Mouse (Mus musculus): ENCODE data around the gene Rbl1. TPM values are rescaled to one million over a fixed set of nuclear protein-coding genes. Genes with fewer than 3 reads are reported as not detected.
"Not testable (repeated sequence)": the region's sequence is repeated elsewhere in the genome, so short reads cannot be mapped to it uniquely, and the experiment has no call there.

Rbl1 gene
- 0.50 and 0.59 TPM in 2 replicates for polyA plus RNA-seq (2012)

- no peak for TF ChIP-seq GATA1 (IDR thresholded peaks at IDR 0.05; ENCODE audit: low read length)
- no peak for TF ChIP-seq TAL1 (IDR thresholded peaks at IDR 0.05; ENCODE audit: low read length)
- Histone ChIP-seq H3K4me3 (replicated peaks) (peak within 1 kb of the TSS; percentile 98), H3K4me1 (ENCODE audit: control insufficient read depth) (peaks cover 33% of the 10 kb centered on the region), H3K36me3 (ENCODE audit: control insufficient read depth) (peaks cover 40% of the 10 kb centered on the region), H3K9me3 (ENCODE audit: control insufficient read depth, low read length) (peaks cover 2% of the 10 kb centered on the region; the same call in 1 of the 2 replicates), H3K27me3 (ENCODE audit: control insufficient read depth) (no peaks in the 10 kb centered on the region)
These were observed at the start of gene Rbl1 for GRCm38 (mm10) chr2:157204366-157205218. Rbl1 (minus strand) TSS chr2:157204534.

- Histone ChIP-seq H3K4me1 (ENCODE audit: control insufficient read depth) (no peaks in the 10 kb centered on the region), H3K4me3 (replicated peaks) (no peak overlapping the region), H3K9me3 (ENCODE audit: control insufficient read depth, low read length) (no peaks in the 10 kb centered on the region), H3K27me3 (ENCODE audit: control insufficient read depth) (no peaks in the 10 kb centered on the region), H3K36me3 (ENCODE audit: control insufficient read depth) (no peaks in the 10 kb centered on the region)
- no peak for TF ChIP-seq GATA1 (IDR thresholded peaks at IDR 0.05; ENCODE audit: low read length)
- no peak for TF ChIP-seq TAL1 (IDR thresholded peaks at IDR 0.05; ENCODE audit: low read length)
These were observed 43.8 kb upstream of the Rbl1 start for GRCm38 (mm10) chr2:157248111-157248510.

GRCm38 (mm10) chr2:157245603-157246002 lies 41.3 kb upstream of the Rbl1 start:
- Histone ChIP-seq H3K36me3 (ENCODE audit: control insufficient read depth) (no peaks in the 10 kb centered on the region), H3K9me3 (ENCODE audit: control insufficient read depth, low read length) (no peaks in the 10 kb centered on the region), H3K27me3 (ENCODE audit: control insufficient read depth) (no peaks in the 10 kb centered on the region), H3K4me1 (ENCODE audit: control insufficient read depth) (no peaks in the 10 kb centered on the region), H3K4me3 (replicated peaks) (no peak overlapping the region)
- TF ChIP-seq TAL1 (IDR thresholded peaks at IDR 0.05; ENCODE audit: low read length) (no peak), GATA1 (IDR thresholded peaks at IDR 0.05; ENCODE audit: low read length) (no peak)

DNA sequence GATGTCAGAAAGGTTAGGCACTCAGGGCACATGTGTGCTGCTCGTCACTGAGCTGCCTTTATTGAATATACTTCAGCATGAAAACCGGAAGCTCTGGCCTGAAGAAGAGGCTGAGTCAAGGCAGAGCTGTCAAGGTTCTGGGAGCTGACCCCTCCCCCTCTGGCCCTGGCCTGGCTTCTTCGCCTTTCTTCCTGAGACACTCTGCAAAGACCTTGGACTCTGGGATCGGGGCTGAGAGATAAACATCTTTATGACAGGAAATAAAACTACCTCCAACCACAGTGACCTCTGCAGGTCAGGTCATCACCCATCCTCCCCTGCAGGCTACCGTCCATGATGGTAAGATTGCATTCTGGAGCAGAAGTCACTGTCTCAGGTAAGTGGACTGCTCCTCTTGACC lies 40.7 kb upstream of the Rbl1 start:
- TF ChIP-seq TAL1 (IDR thresholded peaks at IDR 0.05; ENCODE audit: low read length) = no peak
- TF ChIP-seq GATA1 (IDR thresholded peaks at IDR 0.05; ENCODE audit: low read length) = no peak
- H3K4me1 ChIP-seq (ENCODE audit: control insufficient read depth) = no peaks in the 10 kb centered on the region
- H3K9me3 ChIP-seq (ENCODE audit: control insufficient read depth, low read length) = no peaks in the 10 kb centered on the region
- no peaks in the 10 kb centered on the region for H3K36me3 ChIP-seq (ENCODE audit: control insufficient read depth)
- H3K27me3 ChIP-seq (ENCODE audit: control insufficient read depth) = no peaks in the 10 kb centered on the region
- no peak overlapping the region for H3K4me3 ChIP-seq (replicated peaks)

DNA sequence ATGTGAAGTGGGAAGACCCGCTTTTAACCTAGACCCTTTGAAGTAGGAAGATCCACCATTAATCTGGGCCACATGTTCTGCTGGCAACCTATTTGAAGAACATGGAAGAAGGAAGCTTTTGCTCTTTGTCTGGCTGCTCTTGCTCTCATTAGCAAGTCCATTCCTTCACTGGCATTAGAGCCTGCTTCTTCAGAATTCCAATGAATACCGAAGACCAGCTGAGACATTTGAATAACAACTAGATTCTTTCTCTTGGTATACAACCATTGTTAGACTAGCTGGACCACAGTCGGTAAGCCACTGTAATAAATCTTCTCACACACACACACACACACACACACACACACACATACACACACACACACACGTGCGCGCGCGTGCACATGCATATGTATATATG lies 31.6 kb upstream of the Rbl1 start:
- Histone ChIP-seq H3K4me1 (ENCODE audit: control insufficient read depth) (no peaks in the 10 kb centered on the region), H3K9me3 (ENCODE audit: control insufficient read depth, low read length) (no peaks in the 10 kb centered on the region), H3K36me3 (ENCODE audit: control insufficient read depth) (no peaks in the 10 kb centered on the region), H3K27me3 (ENCODE audit: control insufficient read depth) (no peaks in the 10 kb centered on the region), H3K4me3 (replicated peaks) (no peak overlapping the region)
- TF ChIP-seq TAL1 (IDR thresholded peaks at IDR 0.05; ENCODE audit: low read length) (no peak), GATA1 (IDR thresholded peaks at IDR 0.05; ENCODE audit: low read length) (no peak)

- not testable (repeated sequence) for H3K27me3 ChIP-seq (ENCODE audit: control insufficient read depth); H3K36me3 ChIP-seq (ENCODE audit: control insufficient read depth); H3K4me1 ChIP-seq (ENCODE audit: control insufficient read depth); H3K4me3 ChIP-seq (replicated peaks); H3K9me3 ChIP-seq (ENCODE audit: control insufficient read depth, low read length)
These were observed 17.6 kb upstream of the Rbl1 start for GRCm38 (mm10) chr2:157221916-157222315.

GRCm38 (mm10) chr2:157220108-157220507 lies 15.8 kb upstream of the Rbl1 start:
- no peak for TF ChIP-seq GATA1 (IDR thresholded peaks at IDR 0.05; ENCODE audit: low read length)
- TF ChIP-seq TAL1 (IDR thresholded peaks at IDR 0.05; ENCODE audit: low read length) = no peak

GRCm38 (mm10) chr2:157211731-157212130 lies 7.4 kb upstream of the Rbl1 start:
- TF ChIP-seq GATA1 (IDR thresholded peaks at IDR 0.05; ENCODE audit: low read length) (no peak), TAL1 (IDR thresholded peaks at IDR 0.05; ENCODE audit: low read length) (no peak)
- Histone ChIP-seq H3K36me3 (ENCODE audit: control insufficient read depth) (no peaks in the 10 kb centered on the region; the same call in none of the 2 replicates), H3K27me3 (ENCODE audit: control insufficient read depth) (peaks cover 3% of the 10 kb centered on the region; the same call in 1 of the 2 replicates), H3K9me3 (ENCODE audit: control insufficient read depth, low read length) (peaks cover 2% of the 10 kb centered on the region; the same call in 1 of the 2 replicates), H3K4me3 (replicated peaks) (no peak overlapping the region), H3K4me1 (ENCODE audit: control insufficient read depth) (no peaks in the 10 kb centered on the region)

More at GRCm38 (mm10) chr2:157220108-157220507, 15.8 kb upstream of the Rbl1 start:
- H3K4me1 ChIP-seq (ENCODE audit: control insufficient read depth) = no peaks in the 10 kb centered on the region
- no peak overlapping the region for H3K4me3 ChIP-seq (replicated peaks)
- 0 out of 2 replicates have a peak, but pooled peaks cover 2% of the 10 kb centered on the region for H3K27me3 ChIP-seq (ENCODE audit: control insufficient read depth)
- H3K9me3 ChIP-seq (ENCODE audit: control insufficient read depth, low read length) = no peaks in the 10 kb centered on the region
- H3K36me3 ChIP-seq (ENCODE audit: control insufficient read depth) = no peaks in the 10 kb centered on the region

- H3K36me3 ChIP-seq (ENCODE audit: control insufficient read depth) = peaks cover 48% of the 10 kb centered on the region
- peaks cover 9% of the 10 kb centered on the region for H3K9me3 ChIP-seq (ENCODE audit: control insufficient read depth, low read length)
- H3K4me1 ChIP-seq (ENCODE audit: control insufficient read depth) = peaks cover 37% of the 10 kb centered on the region
- peak overlapping the region; percentile 98 for H3K4me3 ChIP-seq (replicated peaks)
- no peaks in the 10 kb centered on the region; the same call in 1 of the 2 replicates for H3K27me3 ChIP-seq (ENCODE audit: control insufficient read depth)
- TF ChIP-seq TAL1 (IDR thresholded peaks at IDR 0.05; ENCODE audit: low read length) (no peak), GATA1 (IDR thresholded peaks at IDR 0.05; ENCODE audit: low read length) (no peak)
These were observed 622 bp downstream of the Rbl1 start for GRCm38 (mm10) chr2:157203459-157204365.
